In genomic region chr12:111750739-111751138, GRCm38 (mm10) we compare ENCODE assay signal across 25 mouse cellular contexts. TPM values are rescaled to one million over a fixed set of nuclear protein-coding genes. Genes with fewer than 3 reads are reported as not detected.
DNase-seq lines count a peak whose midpoint lies in the region; ATAC-seq and TF ChIP-seq lines count a peak whose summit lies in the region.
"Had no signal": no experiment of that assay in that cellular context is flagged by ENCODE, and none has a peak within 500 bp of the region (broad histone marks: within the 10 kb centered on the region; RNA-seq: fewer than 3 reads in every experiment).

No protein-coding gene starts in this region.

- no peaks in the 10 kb centered on the region for H3K27me3 ChIP-seq in heart, embryonic 12.5 days (replicated peaks)
- H3K27me3 ChIP-seq in heart, embryonic 16.5 days (ENCODE audit: control insufficient read depth, insufficient read depth, low read length): no peaks in the 10 kb centered on the region
- H3K27me3 ChIP-seq: embryonic facial prominence, embryonic 12.5 days; forebrain, embryonic 12.5 days; forebrain, embryonic 15.5 days had no signal

- no peaks in the 10 kb centered on the region for H3K9me3 ChIP-seq in heart, embryonic 12.5 days (replicated peaks)
- H3K9me3 ChIP-seq in heart, embryonic 16.5 days (replicated peaks; ENCODE audit: control insufficient read depth, low read length): no peaks in the 10 kb centered on the region; the same call in 1 of the 2 replicates
- H3K9me3 ChIP-seq: embryonic facial prominence, embryonic 12.5 days; forebrain, embryonic 12.5 days; forebrain, embryonic 15.5 days; heart, embryonic 10.5 days had no signal

- no peak for TF ChIP-seq CTCF in olfactory bulb, adult 2 months (IDR thresholded peaks at IDR 0.05; ENCODE audit: insufficient read depth, low read depth, low read length)

- no peaks in the 10 kb centered on the region for H3K36me3 ChIP-seq in heart, embryonic 12.5 days
- H3K36me3 ChIP-seq in heart, embryonic 16.5 days (ENCODE audit: control insufficient read depth, insufficient read depth): no peaks in the 10 kb centered on the region
- H3K36me3 ChIP-seq: embryonic facial prominence, embryonic 12.5 days; forebrain, embryonic 12.5 days; forebrain, embryonic 15.5 days; heart, embryonic 10.5 days had no signal

- no peak overlapping the region for H3K27ac ChIP-seq in heart, embryonic 12.5 days (ENCODE audit: poor library complexity, severe bottlenecking)
- H3K27ac ChIP-seq in heart, embryonic 16.5 days (ENCODE audit: low read length): no peak overlapping the region
- H3K27ac ChIP-seq in olfactory bulb, adult 2 months (ENCODE audit: insufficient read depth, low read depth, low read length): 0 out of 2 replicates have a peak overlapping the region, but pooled peaks have one; percentile 1
- H3K27ac ChIP-seq: embryonic facial prominence, embryonic 12.5 days; forebrain, embryonic 12.5 days; forebrain, embryonic 15.5 days; gastrocnemius, adult 2 months; heart, embryonic 10.5 days; hindbrain, embryonic 14.5 days; hindbrain, postnatal 0 days had no signal

- H3K4me2 ChIP-seq in heart, embryonic 12.5 days: peak overlapping the region; percentile 11; the same call in 1 of the 2 replicates
- H3K4me2 ChIP-seq in heart, embryonic 16.5 days (ENCODE audit: low read depth, low read length): peak overlapping the region; percentile 43; the same call in 1 of the 2 replicates
- H3K4me2 ChIP-seq: embryonic facial prominence, embryonic 12.5 days; forebrain, embryonic 12.5 days; forebrain, embryonic 15.5 days; hindbrain, embryonic 14.5 days had no signal

- no peak overlapping the region for H3K9ac ChIP-seq in heart, embryonic 12.5 days
- H3K9ac ChIP-seq in heart, embryonic 16.5 days (ENCODE audit: low read length): no peak overlapping the region
- H3K9ac ChIP-seq: embryonic facial prominence, embryonic 12.5 days; forebrain, embryonic 12.5 days; forebrain, embryonic 15.5 days; hindbrain, embryonic 14.5 days had no signal

- peaks cover 28% of the 10 kb centered on the region for H3K4me1 ChIP-seq in heart, embryonic 12.5 days (replicated peaks)
- peaks cover 20% of the 10 kb centered on the region for H3K4me1 ChIP-seq in heart, embryonic 16.5 days (ENCODE audit: control insufficient read depth, insufficient read depth, low read length)
- peaks cover 39% of the 10 kb centered on the region for H3K4me1 ChIP-seq in olfactory bulb, adult 2 months (ENCODE audit: control insufficient read depth, insufficient read depth, low read length)

- WGBS in heart, embryonic 12.5 days: 76% methylated on average over 3 of the region's 3 CpGs
- 83% methylated on average over 3 of the region's 3 CpGs for WGBS in heart, embryonic 16.5 days
- WGBS in olfactory bulb, adult 2 months: 60% methylated on average over 3 of the region's 3 CpGs

- no peak for ATAC-seq in heart, embryonic 12.5 days (ENCODE audit: insufficient number of reproducible peaks, low FRiP score)
- no peak for ATAC-seq in heart, embryonic 16.5 days (replicated peaks; ENCODE audit: extremely low read depth, insufficient read depth, low FRiP score)
- ATAC-seq: CD4-positive, CD25-positive, alpha-beta regulatory T cell, adult 4 months; forebrain, embryonic 15.5 days; inflammation-experienced regulatory T-cells, adult 6 months; intestine, embryonic 16.5 days had no signal

- H3K4me3 ChIP-seq in heart, embryonic 12.5 days: no peak overlapping the region
- H3K4me3 ChIP-seq in heart, embryonic 16.5 days (ENCODE audit: low read length): no peak overlapping the region
- H3K4me3 ChIP-seq in olfactory bulb, adult 2 months (ENCODE audit: insufficient read depth, low read depth, low read length): no peak overlapping the region
- H3K4me3 ChIP-seq: embryonic facial prominence, embryonic 12.5 days; erythroblast, embryonic 14.5 days; forebrain, embryonic 12.5 days; forebrain, embryonic 15.5 days; gastrocnemius, adult 2 months; heart, embryonic 10.5 days had no signal

- no peak for DNase-seq in heart, adult 9 months (ENCODE audit: low spot score in 2 of 2)
- DNase-seq in heart, adult 8-10 months (ENCODE audit: low spot score): no peak
- DNase-seq in yolk sac, embryonic 10.5 days (ENCODE audit: low spot score): no peak
- DNase-seq: adrenal gland, adult 2 months; adrenal gland, postnatal 14 days; cerebellum, adult 11-12 months; cerebellum, adult 9-10 months; cerebellum, postnatal 14 days; gastrocnemius, adult 2 months; gastrocnemius, postnatal 14 days; heart, postnatal 4 days; kidney, adult 18-20 months had no signal

- no peak for TF ChIP-seq POLR2A in olfactory bulb, adult 2 months (IDR thresholded peaks at IDR 0.05; ENCODE audit: insufficient read depth, low read depth, low read length)

RNA-seq across cellular contexts. Expression of gene Klc1, which starts 7.9 kb away (rescaled TPM):
- polyA plus RNA-seq in heart, embryonic 12.5 days (2016; fragmentation: Nextera tagmentation; extraction: Ambion mirVana): 113 and 117 TPM in 2 replicates
- 125 and 134 TPM in 2 replicates for polyA plus RNA-seq in heart, embryonic 16.5 days (2015; fragmentation: Nextera tagmentation; extraction: Ambion mirVana)
- 10 to 100 TPM; 73.6 to 90.4 (median 83.5) TPM for total RNA-seq in heart, adult 8-10 months (2022)
- 135 and 1,741 TPM in 2 replicates for polyA plus RNA-seq in olfactory bulb, adult 2 months (2012; ENCODE audit: insufficient read depth, insufficient read length, low replicate concordance, missing spikeins)

RNA-seq across cellular contexts. Expression of gene Apopt1, which starts 37.7 kb away (rescaled TPM):
- polyA plus RNA-seq in heart, embryonic 12.5 days (2016; fragmentation: Nextera tagmentation; extraction: Ambion mirVana): 46.6 and 48.8 TPM in 2 replicates
- polyA plus RNA-seq in heart, embryonic 16.5 days (2015; fragmentation: Nextera tagmentation; extraction: Ambion mirVana): 40.2 and 43.9 TPM in 2 replicates
- 10 to 100 TPM; 33.7 to 37.7 (median 35.0) TPM for total RNA-seq in heart, adult 8-10 months (2022)
- not detected in 2 replicates for polyA plus RNA-seq in olfactory bulb, adult 2 months (2012; ENCODE audit: insufficient read depth, insufficient read length, low replicate concordance, missing spikeins)

RNA-seq across cellular contexts. Expression of gene Bag5, which starts 37.7 kb away (rescaled TPM):
- 40.2 and 41.3 TPM in 2 replicates for polyA plus RNA-seq in heart, embryonic 12.5 days (2016; fragmentation: Nextera tagmentation; extraction: Ambion mirVana)
- polyA plus RNA-seq in heart, embryonic 16.5 days (2015; fragmentation: Nextera tagmentation; extraction: Ambion mirVana): 40.9 and 42.9 TPM in 2 replicates
- total RNA-seq in heart, adult 8-10 months (2022): 10 to 100 TPM; 18.9 to 20.1 (median 19.6) TPM
- not detected in 2 replicates for polyA plus RNA-seq in olfactory bulb, adult 2 months (2012; ENCODE audit: insufficient read depth, insufficient read length, low replicate concordance, missing spikeins)

Comparison
In these comparisons a context has a peak if more than half of its experiments do, and no peak if none do; other contexts are left out.
1. RNA of gene Apopt1, which starts 37.7 kb away (polyA plus RNA-seq): 46.6 to 48.8 TPM in heart, embryonic 12.5 days and 40.2 to 43.9 TPM in heart, embryonic 16.5 days; not detected in olfactory bulb, adult 2 months; every median in the first group is over 10 times any median in the second.